Mouse (Mus musculus) right cerebral cortex, adult 2 months (tissue): ENCODE measurements around the gene Dcst2.

Source experiments
- DNase-seq, 2 experiments: peaks; one replicate each; pipeline ENCODE4 v3.0.0; 2021 to 2022; ENCODE audit warnings: low spot score in 2 of 2

The Dcst2 gene

DNA sequence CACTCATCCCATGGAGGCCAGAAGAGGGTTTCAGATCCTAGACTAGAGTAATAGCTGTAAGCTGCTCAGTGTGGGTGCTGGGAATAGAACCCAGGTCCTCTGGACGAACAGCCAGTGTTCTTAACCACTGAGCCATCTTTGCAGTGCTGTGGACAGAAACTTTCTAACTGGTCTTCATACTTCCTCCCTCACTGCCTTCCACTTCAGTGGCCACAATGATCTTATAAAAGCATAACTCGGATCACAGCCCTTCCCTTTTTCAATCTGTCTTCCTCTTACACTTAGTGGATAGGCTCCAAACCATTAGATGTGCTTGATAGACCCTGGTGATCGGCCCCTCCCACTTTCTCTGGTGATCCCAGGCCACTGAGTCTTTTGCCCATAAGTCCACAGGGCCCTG is 1.5 kb upstream of the Dcst2 start:
- DNase-seq = no peak

GRCm38 (mm10) chr3:89364631-89365030 is 2.9 kb downstream of the Dcst2 start:
- no peak for DNase-seq

DNA sequence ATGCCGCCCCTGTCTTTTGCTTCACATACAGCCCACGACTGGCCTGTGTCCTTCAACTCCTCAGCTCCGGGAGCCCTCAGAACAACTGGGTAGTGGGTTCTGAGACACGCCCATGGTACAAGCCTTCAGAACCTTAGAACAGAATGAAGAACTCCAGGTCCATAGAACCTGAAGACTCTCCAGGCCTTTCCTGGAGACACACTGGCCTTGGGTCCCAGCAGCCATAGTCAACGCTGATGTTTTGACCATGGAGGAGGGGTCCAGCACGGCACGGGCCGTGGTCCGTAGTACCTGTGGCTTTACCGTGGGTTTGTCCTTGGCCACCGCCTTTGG is 3.3 kb downstream of the Dcst2 start, which contains the start of gene Dcst1:
Gene Dcst1, minus strand, starts transcription at position 101 of the 333 bp plus-strand sequence.
- DNase-seq = no peak

DNA sequence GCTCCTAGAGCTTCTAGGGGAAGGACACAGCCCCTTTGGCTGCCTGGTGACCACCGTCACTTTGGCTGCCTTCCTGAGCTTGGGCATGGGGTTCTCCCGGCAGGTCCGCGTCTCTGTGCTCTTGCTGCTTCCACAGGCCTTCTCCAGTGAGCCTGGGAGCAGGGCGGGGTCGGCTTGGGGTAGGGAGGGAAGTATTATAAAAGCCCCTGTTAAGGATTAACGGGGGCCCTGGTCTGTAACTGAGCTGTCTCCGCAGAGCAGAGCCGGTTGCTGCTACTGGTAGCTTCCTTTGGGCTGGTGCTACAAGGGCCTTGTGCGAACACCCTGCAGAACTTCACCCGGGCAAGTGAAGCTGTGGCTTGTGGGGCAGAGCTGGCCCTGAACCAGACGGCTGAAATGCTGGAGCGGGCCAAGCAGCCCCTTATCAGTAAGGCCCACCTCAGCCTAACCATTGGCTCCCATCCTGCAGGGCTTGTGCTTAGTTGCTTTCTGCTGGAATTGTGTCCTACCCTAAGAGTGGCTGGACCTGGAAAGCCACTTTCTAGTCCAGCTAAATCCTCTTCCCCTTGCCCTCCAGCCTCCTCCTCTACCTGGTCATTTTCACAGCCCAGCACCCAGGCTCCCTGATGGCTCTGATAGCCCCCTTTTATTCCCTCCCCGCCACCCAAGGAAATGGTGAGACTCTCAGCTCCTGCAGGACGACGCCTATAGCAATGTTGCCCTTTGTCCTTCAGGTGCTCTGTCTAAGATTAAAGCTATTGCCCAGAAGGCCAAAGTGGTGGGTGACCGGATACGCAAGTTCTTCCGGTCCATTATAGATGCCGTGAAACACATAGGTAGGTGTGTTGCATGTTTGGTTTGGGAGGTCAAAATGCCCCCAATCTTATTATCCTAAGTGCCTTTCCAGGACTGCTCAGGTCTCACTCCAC is 4.0 kb downstream of the Dcst2 start:
- no peak for DNase-seq

GRCm38 (mm10) chr3:89367338-89367737 is 5.6 kb downstream of the Dcst2 start:
- no peak for DNase-seq

- no peak for DNase-seq
Measured at GRCm38 (mm10) chr3:89373581-89374231, 11.9 kb downstream of the Dcst2 start.

DNA sequence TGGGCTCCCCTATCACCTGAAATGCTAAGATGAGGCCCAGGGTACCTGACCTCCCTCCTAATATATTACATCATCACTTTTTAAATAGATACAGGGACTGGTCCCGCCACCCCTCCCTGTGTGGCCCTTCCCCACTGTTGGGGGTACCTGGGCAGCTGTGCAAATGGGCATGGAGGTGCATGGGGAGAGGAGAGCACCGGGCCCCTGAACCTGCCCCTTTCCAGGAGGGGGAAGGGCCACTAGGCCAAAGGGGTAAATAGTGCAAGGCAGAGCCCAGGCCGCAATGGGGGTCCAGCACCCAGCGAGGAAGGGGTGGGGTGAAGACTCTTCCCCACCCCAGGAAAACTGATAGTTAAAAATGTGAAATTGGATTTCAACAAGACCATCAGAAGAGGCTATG is 16.1 kb downstream of the Dcst2 start:
- DNase-seq = no peak

DNA sequence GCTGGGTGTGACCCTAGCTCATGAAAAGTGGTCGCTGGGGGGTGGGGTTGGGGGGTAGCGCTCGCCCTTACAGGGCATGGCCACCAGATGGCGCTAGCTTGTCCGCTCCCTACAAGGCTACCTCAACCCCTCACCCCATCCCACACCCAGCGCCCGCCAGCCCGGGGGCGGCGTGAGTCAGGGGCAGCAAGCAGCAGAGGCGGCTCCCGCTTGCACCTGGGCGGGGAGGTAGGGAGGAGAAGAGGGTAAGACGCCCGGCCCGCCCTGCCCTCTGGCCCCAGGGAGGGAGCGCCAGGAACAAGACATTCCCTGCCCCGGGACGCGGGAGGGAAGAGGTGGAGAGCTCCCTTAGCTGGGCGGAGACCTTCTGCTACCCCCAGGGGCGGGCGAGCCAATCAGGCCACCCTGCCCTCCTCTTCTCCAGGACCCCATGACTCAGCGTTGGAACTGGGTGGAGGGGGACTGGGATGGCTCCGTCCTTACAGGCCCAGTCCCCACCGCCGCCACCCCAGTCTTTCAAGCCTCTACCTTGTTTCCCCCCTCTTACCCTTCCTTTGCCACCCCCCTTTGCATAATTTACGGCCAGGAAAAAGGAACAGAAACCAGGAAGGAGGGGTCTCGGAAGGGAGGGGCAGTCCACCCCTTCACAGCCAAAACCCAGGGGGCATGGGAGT is 16.8 kb downstream of the Dcst2 start:
- peak; percentile 66 to 73 for DNase-seq

DNA sequence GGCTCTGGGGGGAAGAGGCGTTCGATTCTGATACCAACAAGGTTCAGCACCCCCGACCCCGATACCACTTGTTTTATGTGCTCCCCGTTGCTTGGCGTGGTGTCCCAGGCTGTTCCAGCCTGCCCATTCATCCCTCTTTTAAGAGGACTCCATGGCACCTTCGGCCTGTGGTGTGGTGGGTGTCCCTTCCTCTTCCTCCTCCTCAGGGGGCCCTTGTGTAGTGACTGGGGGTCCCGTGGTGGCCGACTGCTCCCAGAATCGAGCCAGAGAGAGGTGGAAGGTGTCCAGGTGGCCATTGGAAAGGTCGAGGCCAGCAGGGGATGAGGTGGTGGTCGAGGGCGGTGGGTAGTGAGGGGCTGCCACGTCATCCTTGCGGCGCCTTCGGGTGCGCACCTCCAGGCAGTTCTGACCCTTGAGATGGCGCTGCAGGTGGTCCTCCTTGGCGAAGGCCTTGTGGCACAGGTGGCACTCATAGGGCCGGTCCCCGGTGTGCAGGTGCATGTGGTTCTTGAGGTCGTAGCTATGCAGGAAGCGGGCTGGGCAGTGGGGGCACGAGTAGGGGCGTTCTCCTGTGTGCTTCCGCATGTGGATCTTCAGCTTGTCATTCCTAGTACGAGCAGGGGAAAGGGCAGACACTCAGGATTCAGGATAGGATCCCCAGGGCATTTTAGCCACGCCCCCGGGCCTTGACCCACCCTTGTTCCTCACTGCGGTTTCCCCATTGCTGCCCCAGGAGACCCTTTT is 17.8 kb downstream of the Dcst2 start:
- no peak for DNase-seq

DNA sequence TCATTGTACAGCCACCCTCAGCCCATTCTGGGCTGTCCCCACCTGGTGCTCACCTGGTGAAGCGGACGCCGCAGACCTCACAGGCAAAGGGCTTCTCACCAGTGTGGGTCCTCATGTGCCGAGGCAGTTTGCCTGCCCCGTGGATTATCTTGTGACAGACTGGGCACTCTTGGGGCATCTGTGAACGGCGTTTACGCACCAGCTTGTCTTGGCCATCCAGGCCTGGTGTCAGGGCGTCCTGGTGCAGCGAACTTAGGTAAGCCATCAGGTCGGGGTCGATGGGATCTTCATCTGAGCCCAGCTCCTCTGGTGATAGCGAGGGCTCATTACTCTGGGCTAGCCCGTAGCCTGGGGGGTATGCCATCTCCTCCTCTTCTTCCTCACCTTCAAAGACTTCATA is 18.5 kb downstream of the Dcst2 start:
- DNase-seq = no peak

DNA sequence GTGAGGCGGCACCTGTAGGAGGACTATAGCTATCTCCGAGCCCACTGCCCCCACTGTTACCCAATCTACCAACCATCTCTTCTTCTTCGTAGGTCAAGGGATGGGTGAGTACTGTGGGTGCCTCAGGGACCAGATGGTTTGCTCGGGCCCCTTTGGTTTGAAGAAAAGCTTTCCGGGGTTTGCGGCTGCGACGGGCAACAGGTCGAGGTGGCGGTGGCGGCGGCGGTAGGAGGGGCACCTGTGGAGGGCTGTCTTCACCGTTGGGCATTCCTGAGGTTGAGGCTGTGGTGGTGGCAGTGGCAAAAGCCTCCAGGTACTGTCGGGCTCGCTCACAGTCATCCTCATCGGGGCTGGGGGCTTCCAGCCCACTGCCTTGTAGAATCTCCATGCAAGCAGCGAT is 18.9 kb downstream of the Dcst2 start:
- DNase-seq = no peak

DNA sequence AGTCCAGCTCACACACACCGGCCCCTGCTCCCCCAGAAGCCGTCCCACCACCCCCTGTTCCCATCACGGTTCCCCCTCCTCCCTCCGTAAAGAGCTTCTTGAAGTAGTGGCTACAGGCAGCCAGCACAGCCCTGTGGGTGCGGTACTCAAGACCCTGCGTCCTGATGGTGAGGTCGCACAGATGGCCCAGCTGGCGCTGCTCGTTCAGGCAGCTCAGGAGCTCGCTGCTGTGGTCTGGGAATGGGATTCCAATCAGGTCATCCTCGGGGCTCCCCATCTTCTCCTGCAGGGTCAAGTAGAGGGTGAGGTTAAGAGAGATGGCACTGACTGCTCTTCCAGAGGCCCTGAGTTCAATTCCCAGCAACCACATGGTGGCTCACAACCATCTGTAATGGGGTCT is 19.5 kb downstream of the Dcst2 start:
- no peak for DNase-seq

DNA sequence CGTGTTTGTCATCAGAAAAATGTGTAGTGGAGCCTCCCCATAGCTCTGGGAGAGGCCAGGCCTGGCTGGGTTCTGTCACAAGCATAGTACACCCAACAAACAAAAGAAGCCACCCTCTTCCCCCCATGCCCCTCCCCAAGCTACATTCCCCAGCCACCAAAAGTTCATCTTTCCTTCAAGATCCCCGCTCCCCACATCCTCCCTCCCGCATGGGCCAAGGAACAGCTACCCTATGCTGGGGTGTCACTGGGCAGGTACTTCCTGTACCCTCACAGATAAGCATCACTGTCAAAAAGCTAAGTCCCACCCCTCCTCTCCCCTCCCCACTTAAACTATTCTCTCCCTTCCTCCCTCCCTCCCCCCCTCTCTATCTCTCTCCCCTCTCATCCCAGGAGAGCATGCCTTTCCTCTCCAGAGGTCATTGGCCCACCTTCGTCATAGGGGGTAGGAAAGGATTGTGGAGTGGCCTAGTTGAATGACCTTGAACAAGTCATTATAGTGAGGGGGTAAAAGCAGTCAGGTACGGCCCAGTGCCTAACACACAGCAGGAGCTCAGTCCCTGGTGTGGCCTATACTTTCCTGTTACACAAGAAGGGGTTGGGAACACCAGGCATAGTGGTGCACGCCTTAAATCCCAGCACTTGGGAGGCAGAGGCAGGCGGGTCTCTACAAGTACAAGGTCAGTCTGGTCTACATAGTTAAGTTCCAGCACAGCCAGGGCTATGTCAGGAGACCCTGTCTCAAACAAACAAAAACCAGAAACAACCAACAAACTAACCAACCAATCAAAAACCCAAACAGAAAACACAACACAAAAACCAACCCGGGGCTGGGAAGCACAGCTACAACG is 20.5 kb downstream of the Dcst2 start:
- no peak for DNase-seq

- no peak for DNase-seq
Measured at GRCm38 (mm10) chr3:89382950-89383349, 21.2 kb downstream of the Dcst2 start.

DNA sequence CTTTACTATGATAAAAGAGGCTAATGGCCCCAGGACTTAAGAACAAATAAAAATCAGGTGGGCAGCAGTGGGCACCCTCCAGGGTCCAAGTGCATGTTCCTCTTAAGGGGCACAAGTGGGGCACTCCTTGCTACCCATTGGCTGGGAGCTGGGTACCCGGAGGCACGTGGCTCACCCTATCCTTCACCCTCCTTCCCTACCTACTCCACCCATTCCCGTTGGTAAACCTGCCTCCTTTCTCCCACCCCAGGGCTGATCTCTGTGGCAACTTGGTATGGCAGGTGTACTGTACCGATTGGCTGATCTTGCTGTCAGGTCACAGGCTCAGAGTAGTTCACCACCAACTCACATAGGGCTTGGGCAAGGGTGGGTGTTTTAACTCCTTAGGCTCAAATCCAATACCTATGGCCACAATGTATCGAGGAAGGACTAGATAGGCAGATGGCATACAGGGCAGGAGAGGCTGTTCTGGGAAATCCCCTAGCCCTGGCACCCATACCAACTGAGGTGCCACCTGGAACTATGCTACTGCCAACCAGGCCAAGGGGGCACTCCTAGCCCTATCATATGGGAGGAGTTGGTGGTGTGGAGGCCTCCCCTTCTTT is 22.0 kb downstream of the Dcst2 start:
- DNase-seq = no peak

DNA sequence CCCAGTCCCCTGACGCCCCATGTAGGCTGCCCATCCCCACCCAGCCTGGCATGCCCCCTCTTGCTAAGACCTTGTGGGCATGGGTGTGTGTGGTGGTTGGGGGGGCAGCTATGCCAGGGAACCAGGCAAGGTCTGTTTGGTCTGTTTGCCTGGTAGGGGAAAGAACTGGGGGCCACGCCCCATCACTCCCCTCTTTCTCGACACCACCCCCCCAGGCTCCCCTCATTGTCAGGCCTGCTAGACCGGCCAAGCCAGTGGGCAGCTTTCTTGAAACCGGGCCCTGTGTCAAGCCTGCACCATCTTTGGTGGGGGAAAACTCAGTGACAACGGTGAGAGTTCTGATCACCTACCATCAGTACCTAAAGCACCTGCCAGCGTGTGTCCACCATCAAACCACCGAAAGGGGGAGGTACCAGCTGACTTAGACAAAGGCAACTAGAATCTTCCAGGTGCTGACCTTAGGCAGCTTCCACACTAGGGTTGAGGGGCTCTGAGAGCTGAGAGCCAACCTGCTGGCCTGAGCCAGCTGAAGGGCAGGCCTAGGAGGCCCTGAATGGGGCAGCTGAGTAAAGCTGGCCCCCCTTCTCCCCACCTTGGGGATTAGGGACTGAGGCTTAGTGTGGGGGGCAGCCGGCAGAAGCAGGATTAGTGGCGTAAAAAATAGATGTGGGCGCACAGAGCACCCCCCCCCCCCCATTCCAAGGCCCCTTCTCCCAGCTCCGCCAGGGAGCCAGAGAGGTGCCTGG is 22.7 kb downstream of the Dcst2 start:
- no peak for DNase-seq

DNA sequence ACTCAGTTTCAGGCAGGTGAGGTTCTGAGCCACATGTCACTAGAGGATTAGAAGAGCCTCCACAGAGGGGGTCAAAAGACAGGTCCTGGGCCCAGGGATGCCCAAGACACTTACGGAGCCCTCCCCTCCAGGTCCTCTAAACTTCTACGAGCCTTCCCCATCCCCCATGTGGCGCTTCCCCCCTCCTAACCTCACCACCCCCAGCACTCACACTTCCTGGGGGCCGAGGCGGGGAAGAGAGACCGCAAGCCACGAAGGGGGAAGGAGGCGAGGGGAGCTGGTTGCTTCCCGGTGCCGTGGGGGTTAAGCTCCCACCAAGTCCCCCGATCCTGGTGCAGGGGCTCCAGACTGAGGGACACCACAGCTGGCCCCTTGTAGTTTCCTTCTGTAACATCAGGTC is 23.7 kb downstream of the Dcst2 start:
- DNase-seq = no peak

DNA sequence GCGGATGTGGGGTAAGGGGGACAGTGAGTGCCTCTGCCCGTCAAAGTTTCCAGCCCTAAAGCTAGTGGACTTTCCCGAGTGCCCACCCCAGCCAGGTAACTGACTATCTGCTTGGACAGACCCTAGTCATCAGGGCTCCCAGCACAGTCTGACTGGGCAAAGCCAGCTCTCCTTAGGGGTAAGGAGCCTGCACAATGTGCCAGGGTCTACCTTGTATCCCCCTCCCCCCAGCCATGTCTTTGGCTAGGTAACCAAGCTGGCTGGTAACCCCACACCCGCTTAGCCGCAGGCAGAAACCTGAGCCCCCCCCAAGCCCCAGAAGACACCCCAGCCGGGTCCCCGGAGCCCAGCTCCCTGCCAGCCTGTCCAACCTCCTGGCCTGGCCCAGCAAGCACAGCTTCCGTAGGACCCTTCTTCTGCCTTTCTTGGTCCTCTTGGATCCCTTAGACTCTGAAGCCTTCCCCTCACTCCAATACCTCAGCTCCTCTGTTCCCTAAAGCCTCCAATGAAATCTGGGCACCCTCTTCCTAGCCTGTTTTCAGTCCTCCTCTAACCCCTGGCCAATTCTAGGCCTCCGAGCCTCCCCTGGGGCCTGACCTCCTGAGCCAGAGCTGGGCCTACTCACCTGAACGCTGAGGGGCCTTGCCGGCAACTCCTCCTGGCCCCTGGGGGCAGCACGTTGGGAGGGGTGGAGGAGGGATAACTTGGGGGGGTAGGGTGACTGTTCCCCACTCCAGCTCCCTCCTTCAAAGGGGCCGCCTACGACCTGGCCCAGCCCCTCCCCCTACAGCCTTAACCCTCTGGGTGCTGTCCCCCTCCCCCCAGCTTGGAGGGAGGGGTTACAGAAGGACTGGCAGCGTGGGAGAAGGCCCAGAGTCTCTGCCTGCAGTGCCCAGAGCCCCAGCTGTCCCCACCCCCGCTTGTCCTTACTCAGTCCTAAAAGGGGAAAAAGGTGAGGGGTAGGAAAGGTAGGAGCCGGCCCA is 25.0 kb downstream of the Dcst2 start:
- no peak for DNase-seq

DNA sequence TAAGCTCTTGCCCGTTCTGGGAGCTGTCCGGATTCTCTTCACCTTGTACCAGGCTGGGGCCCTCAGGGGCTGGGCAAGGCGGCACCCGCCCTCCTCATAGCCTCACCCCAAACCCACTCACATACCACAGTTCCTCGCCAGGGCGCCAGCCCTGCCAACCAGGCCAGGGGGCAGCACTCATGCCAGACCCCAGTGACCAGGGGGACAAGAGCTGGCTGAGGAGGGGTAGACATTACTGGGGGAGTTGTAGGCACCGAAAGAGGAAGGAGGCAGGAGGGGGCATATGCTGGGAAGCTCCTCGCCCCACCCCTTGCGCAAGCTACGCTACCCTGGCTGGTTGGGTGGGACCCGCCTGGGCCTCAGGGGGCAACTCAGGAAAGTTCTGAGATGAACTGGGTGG is 25.9 kb downstream of the Dcst2 start:
- DNase-seq = no peak
